Mouse (Mus musculus) skeletal muscle tissue, adult 2 months (tissue): ENCODE measurements around the gene Hoxc5.

Experiments used
- DNase-seq: peaks from one replicate; pipeline ENCODE4 v3.0.0-alpha.2; 2012; ENCODE audit warnings: low read depth, low spot score

Hoxc5 gene

GRCm38 (mm10) chr15:102967312-102967510 lies at the start of gene Hoxc5:
TSS of gene Hoxc5 (plus strand) at chr15:102967443.
- DNase-seq, result no peak

- no peak for DNase-seq
Measured at GRCm38 (mm10) chr15:102917972-102918572, 49.2 kb upstream of the Hoxc5 start.

GRCm38 (mm10) chr15:102918611-102919265 lies 48.5 kb upstream of the Hoxc5 start:
- no peak for DNase-seq

GRCm38 (mm10) chr15:102919336-102920180 lies 47.7 kb upstream of the Hoxc5 start:
- DNase-seq, result no peak

GRCm38 (mm10) chr15:102920619-102921018 lies 46.6 kb upstream of the Hoxc5 start:
- DNase-seq, result peak; percentile 63

- no peak for DNase-seq
Measured at GRCm38 (mm10) chr15:102921053-102922011, 45.9 kb upstream of the Hoxc5 start, which contains the start of gene Hoxc13. TSS of gene Hoxc13 (plus strand) at chr15:102921103.

- no peak for DNase-seq
Measured at GRCm38 (mm10) chr15:102922012-102922362, 45.3 kb upstream of the Hoxc5 start.

- DNase-seq, result no peak
Measured at GRCm38 (mm10) chr15:102922636-102923500, 44.4 kb upstream of the Hoxc5 start.

GRCm38 (mm10) chr15:102927032-102927645 lies 40.1 kb upstream of the Hoxc5 start:
- no peak for DNase-seq

GRCm38 (mm10) chr15:102931706-102932358 lies 35.4 kb upstream of the Hoxc5 start:
- DNase-seq, result no peak

- DNase-seq, result no peak
Measured at GRCm38 (mm10) chr15:102934438-102934837, 32.8 kb upstream of the Hoxc5 start.

GRCm38 (mm10) chr15:102934897-102935296 lies 32.3 kb upstream of the Hoxc5 start:
- no peak for DNase-seq

- no peak for DNase-seq
Measured at GRCm38 (mm10) chr15:102936279-102936972, 30.8 kb upstream of the Hoxc5 start, which contains the start of gene Hoxc12. TSS of gene Hoxc12 (plus strand) at chr15:102936757.

GRCm38 (mm10) chr15:102937036-102937666 lies 30.1 kb upstream of the Hoxc5 start:
- no peak for DNase-seq

GRCm38 (mm10) chr15:102939256-102940155 lies 27.7 kb upstream of the Hoxc5 start:
- DNase-seq, result no peak

- no peak for DNase-seq
Measured at GRCm38 (mm10) chr15:102942739-102943467, 24.3 kb upstream of the Hoxc5 start.

- no peak for DNase-seq
Measured at GRCm38 (mm10) chr15:102943468-102943813, 23.8 kb upstream of the Hoxc5 start.
